Mouse (Mus musculus) kidney, adult 8-10 months (tissue): ENCODE results near the gene Tada2b.

Source experiments
- DNase-seq, 2 experiments: peaks; one replicate each; pipeline ENCODE4 v3.0.0; 2022

The Tada2b gene

GRCm38 (mm10) chr5:36479735-36480134 is 4.3 kb downstream of the Tada2b start:
- no peak for DNase-seq

GRCm38 (mm10) chr5:36478540-36479420 is 5.3 kb downstream of the Tada2b start:
- DNase-seq = no peak

GRCm38 (mm10) chr5:36477486-36477885 is 6.6 kb downstream of the Tada2b start:
- no peak for DNase-seq

- DNase-seq = peak; percentile 50 to 80
Measured at GRCm38 (mm10) chr5:36474283-36474682, 9.8 kb downstream of the Tada2b start.

- no peak for DNase-seq
Measured at GRCm38 (mm10) chr5:36472876-36473655, 11.0 kb downstream of the Tada2b start.

GRCm38 (mm10) chr5:36471206-36471605 is 12.9 kb downstream of the Tada2b start:
- peak; percentile 67 to 77 for DNase-seq

- no peak for DNase-seq
Measured at GRCm38 (mm10) chr5:36465889-36466288, 18.2 kb downstream of the Tada2b start.

GRCm38 (mm10) chr5:36464709-36465661 is 19.1 kb downstream of the Tada2b start, which contains the start of gene Grpel1:
Gene Grpel1 (plus strand): TSS chr5:36464998.
- DNase-seq = peak; percentile 99 to 100

- DNase-seq = no peak
Measured at GRCm38 (mm10) chr5:36463391-36463790, 20.7 kb downstream of the Tada2b start.

- peak; percentile 71 to 86 for DNase-seq
Measured at GRCm38 (mm10) chr5:36462810-36463209, 21.3 kb downstream of the Tada2b start.

GRCm38 (mm10) chr5:36461231-36461630 is 22.9 kb downstream of the Tada2b start:
- no peak for DNase-seq

GRCm38 (mm10) chr5:36460712-36461111 is 23.4 kb downstream of the Tada2b start:
- DNase-seq = no peak

- DNase-seq = peak in 1 of 2 experiments; percentile 55
Measured at GRCm38 (mm10) chr5:36458926-36459325, 25.2 kb downstream of the Tada2b start.

- no peak for DNase-seq
Measured at GRCm38 (mm10) chr5:36457706-36458105, 26.4 kb downstream of the Tada2b start.

GRCm38 (mm10) chr5:36452821-36453220 is 31.3 kb downstream of the Tada2b start:
- no peak for DNase-seq

- no peak for DNase-seq
Measured at GRCm38 (mm10) chr5:36451872-36452389, 32.2 kb downstream of the Tada2b start.

GRCm38 (mm10) chr5:36451119-36451518 is 33.0 kb downstream of the Tada2b start:
- DNase-seq = no peak

GRCm38 (mm10) chr5:36449710-36450358 is 34.3 kb downstream of the Tada2b start:
- DNase-seq = no peak

GRCm38 (mm10) chr5:36447872-36448271 is 36.2 kb downstream of the Tada2b start:
- DNase-seq = no peak

GRCm38 (mm10) chr5:36446166-36446890 is 37.8 kb downstream of the Tada2b start:
- DNase-seq = no peak

- DNase-seq = no peak
Measured at GRCm38 (mm10) chr5:36445028-36445427, 39.1 kb downstream of the Tada2b start.
